Mouse (Mus musculus): ENCODE measurements around the gene Krt31.

The Krt31 gene

DNA sequence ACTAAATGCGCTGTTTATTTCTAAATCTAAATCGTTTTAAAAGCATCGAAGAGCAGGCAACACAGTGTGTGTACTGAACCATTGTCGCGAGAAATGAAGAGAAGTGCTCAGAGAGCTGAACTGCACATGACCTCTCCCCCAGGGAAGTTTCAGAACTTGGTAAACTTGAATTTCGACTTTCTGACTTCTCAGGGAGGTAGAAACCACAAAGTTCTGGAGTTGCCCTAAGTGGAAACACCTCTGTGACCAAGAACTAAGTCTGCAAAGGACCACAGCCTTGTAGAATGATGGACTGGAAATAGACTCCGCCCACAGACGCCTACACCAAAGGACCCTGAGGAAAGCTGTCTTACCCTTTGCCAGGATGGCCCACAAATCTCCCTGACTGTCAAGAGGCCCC is 44.4 kb downstream of the Krt31 start:
- no peak for DNase-seq (ENCODE audit: low spot score)

DNA sequence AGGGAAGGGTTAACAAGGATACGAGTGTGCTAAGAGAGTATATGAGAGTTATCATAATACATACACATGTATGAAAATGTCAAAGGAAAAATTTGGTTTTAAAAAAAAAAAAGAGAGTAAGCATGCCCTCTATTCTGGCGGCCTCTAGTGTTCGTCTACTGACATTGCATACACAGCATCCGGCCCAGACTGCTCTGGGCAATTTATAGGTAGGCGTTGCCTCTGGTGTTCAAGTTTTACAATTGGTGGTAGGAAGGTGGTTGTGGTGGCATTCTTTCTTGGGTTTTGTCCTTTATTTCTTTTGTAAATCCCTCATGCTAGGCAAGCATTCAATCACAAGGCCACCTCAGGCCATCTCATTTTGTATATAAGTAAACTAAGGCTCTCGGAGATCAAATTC is 45.5 kb downstream of the Krt31 start:
- DNase-seq (ENCODE audit: low spot score) = peak; percentile 33

DNA sequence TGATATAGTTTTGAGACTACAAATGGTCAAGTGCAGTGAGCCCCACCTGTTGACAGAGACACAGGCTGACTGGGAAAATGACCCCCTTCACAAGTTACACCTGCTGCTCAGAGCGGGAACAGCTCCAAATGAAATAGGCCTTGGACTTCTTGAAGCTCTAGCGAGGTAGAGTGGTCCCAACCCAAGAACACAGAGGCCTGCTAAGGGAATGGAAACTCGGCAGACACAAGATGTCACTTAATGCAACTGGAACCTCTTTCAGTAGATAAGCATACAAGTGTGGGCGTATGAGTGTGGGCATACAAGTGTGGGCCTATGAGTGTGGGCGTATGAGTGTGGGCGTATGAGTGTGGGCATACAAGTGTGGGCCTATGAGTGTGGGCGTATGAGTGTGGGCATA is 51.3 kb downstream of the Krt31 start:
- DNase-seq (ENCODE audit: low spot score) = no peak
